Mouse (Mus musculus): ENCODE results near the gene A130010J15Rik. TPM values are rescaled to one million over a fixed set of nuclear protein-coding genes. Genes with fewer than 3 reads are reported as not detected.

Gene A130010J15Rik
- polyA plus RNA-seq, 1 experiment from 2014 or later, result 16.0 TPM

- Histone ChIP-seq H3K4me2 (no peak overlapping the region), H3K27ac (no peak overlapping the region), H3K9me3 (no peaks in the 10 kb centered on the region), H3K4me3 (replicated peaks) (no peak overlapping the region), H3K9ac (no peak overlapping the region), H3K36me3 (replicated peaks) (no peaks in the 10 kb centered on the region), H3K4me1 (peaks cover 10% of the 10 kb centered on the region), H3K27me3 (peaks cover 18% of the 10 kb centered on the region)
- no peak for ATAC-seq (ENCODE audit: low FRiP score)
- WGBS, result 68% methylated on average over 3 of the region's 3 CpGs
Measured at GRCm38 (mm10) chr1:193159163-193159562, 8.7 kb upstream of the A130010J15Rik start.

DNA sequence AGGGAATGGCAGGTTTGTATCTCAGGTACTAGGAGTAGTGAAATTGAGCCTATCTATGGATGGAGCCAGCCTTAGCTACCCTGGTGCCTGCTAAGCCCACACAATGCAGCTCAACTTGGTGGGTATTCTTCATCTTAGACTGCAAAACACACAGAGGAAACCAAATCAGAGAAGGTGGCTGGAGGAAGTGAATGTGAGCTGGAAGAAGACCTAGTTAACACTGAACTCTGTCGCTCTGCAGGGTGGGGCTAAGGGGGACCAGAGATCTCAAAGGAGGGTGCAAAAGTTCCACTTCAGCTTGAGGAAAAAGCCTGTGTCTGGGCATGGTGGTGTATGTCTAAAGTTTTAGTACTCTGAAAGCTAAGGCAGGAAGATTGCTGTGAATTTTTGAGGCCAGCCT, 8.2 kb upstream of the A130010J15Rik start:
- peaks cover 10% of the 10 kb centered on the region for H3K4me1 ChIP-seq
- H3K27ac ChIP-seq, result no peak overlapping the region
- H3K9me3 ChIP-seq, result no peaks in the 10 kb centered on the region
- H3K36me3 ChIP-seq (replicated peaks), result no peaks in the 10 kb centered on the region
- peaks cover 13% of the 10 kb centered on the region; the same call in 1 of the 2 replicates for H3K27me3 ChIP-seq
- no peak overlapping the region for H3K4me3 ChIP-seq (replicated peaks)
- no peak overlapping the region for H3K9ac ChIP-seq
- WGBS, result 54% methylated on average over 1 of the region's 1 CpGs
- no peak for ATAC-seq (ENCODE audit: low FRiP score)
- no peak overlapping the region for H3K4me2 ChIP-seq

DNA sequence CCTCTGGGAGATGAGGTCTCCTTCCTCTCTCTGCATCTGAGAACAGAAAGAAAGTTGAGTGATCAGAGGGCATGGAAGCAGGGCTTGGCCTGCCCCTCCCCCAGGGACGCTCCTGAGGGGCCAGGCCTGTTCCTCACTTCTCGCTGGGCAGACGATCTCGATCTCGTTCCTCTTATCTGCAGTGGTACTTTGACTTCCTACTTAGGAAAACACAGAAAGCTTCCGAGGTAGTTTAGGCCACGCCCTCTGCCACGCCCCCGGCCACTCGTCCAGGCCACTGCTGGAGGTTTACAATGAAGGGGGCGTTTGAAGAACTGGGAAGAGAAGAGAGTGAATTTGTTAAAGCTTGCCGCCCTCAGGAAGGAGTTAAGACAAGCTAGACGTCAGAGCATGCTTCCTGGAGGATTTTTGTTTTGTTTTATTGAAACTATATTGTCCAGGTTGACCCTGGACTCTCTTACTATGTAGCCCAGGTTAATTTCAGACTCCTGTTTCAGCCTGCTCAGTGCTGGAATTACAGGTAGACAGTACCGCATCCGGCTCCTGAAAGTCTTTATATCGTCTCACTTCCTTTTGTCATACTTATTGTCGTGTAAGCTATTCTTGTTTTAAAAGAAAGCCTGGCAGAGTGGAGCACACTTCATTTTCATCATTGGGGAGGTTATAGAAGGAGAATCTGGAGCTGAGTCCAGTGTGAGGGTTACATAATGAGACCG, 7.4 kb upstream of the A130010J15Rik start:
- no peak for ATAC-seq (ENCODE audit: low FRiP score)
- Histone ChIP-seq H3K4me1 (peaks cover 10% of the 10 kb centered on the region), H3K9me3 (no peaks in the 10 kb centered on the region), H3K9ac (no peak overlapping the region), H3K36me3 (replicated peaks) (no peaks in the 10 kb centered on the region), H3K27ac (no peak overlapping the region), H3K27me3 (peaks cover 7% of the 10 kb centered on the region; the same call in 1 of the 2 replicates), H3K4me2 (peak overlapping the region; percentile 48), H3K4me3 (replicated peaks) (peak overlapping the region; percentile 18)
- 14% methylated on average over 18 of the region's 18 CpGs for WGBS

- Histone ChIP-seq H3K27ac (no peak overlapping the region), H3K4me3 (replicated peaks) (no peak overlapping the region), H3K36me3 (replicated peaks) (no peaks in the 10 kb centered on the region), H3K4me1 (peaks cover 15% of the 10 kb centered on the region), H3K9me3 (no peaks in the 10 kb centered on the region), H3K4me2 (no peak overlapping the region), H3K9ac (no peak overlapping the region), H3K27me3 (no peaks in the 10 kb centered on the region; the same call in 1 of the 2 replicates)
- no peak for ATAC-seq (ENCODE audit: low FRiP score)
- 96% methylated on average over 7 of the region's 7 CpGs for WGBS
Measured at GRCm38 (mm10) chr1:193169228-193169627, 1.4 kb downstream of the A130010J15Rik start.

- Histone ChIP-seq H3K9ac (no peak overlapping the region), H3K27me3 (no peaks in the 10 kb centered on the region; the same call in 1 of the 2 replicates), H3K36me3 (replicated peaks) (no peaks in the 10 kb centered on the region), H3K9me3 (no peaks in the 10 kb centered on the region), H3K4me2 (no peak overlapping the region), H3K4me1 (peaks cover 17% of the 10 kb centered on the region), H3K4me3 (replicated peaks) (no peak overlapping the region), H3K27ac (no peak overlapping the region)
- no peak for ATAC-seq (ENCODE audit: low FRiP score)
- 84% methylated on average over 2 of the region's 2 CpGs for WGBS
Measured at GRCm38 (mm10) chr1:193169856-193170255, 2.0 kb downstream of the A130010J15Rik start.

- Histone ChIP-seq H3K4me2 (peak overlapping the region; percentile 63), H3K36me3 (replicated peaks) (no peaks in the 10 kb centered on the region), H3K9ac (peak overlapping the region; percentile 75), H3K4me3 (replicated peaks) (peak overlapping the region; percentile 67), H3K27ac (peak overlapping the region; percentile 71), H3K9me3 (no peaks in the 10 kb centered on the region), H3K27me3 (no peaks in the 10 kb centered on the region), H3K4me1 (peaks cover 20% of the 10 kb centered on the region)
- peak; percentile 99 for ATAC-seq (ENCODE audit: low FRiP score)
- WGBS, result under 1% methylated on average over 48 of the region's 48 CpGs
Measured at GRCm38 (mm10) chr1:193172991-193173809, 5.4 kb downstream of the A130010J15Rik start.

DNA sequence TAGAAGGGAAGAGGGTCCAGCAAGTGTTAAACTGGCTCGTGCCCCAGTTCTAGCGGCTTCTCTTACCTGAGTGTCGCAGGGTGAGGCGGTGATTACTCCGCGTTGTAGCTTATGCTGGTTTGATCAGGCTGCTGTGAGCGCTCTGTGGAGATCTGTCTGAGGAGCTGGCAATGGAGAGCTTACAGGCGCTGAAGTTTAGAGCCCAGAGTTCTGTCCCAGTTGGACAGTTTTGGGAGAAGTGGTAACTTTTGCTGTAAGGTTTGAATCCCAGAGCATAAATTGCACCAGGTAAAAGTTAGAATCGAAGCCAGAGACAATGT, 5.9 kb downstream of the A130010J15Rik start:
- Histone ChIP-seq H3K9ac (peak overlapping the region; percentile 75), H3K4me2 (peak overlapping the region; percentile 63), H3K27ac (peak overlapping the region; percentile 71), H3K4me1 (peaks cover 20% of the 10 kb centered on the region), H3K4me3 (replicated peaks) (peak overlapping the region; percentile 67), H3K9me3 (no peaks in the 10 kb centered on the region), H3K27me3 (no peaks in the 10 kb centered on the region), H3K36me3 (replicated peaks) (no peaks in the 10 kb centered on the region)
- WGBS, result 21% methylated on average over 9 of the region's 9 CpGs
- ATAC-seq (ENCODE audit: low FRiP score), result no peak

GRCm38 (mm10) chr1:193174143-193174733, 6.4 kb downstream of the A130010J15Rik start:
- WGBS, result 94% methylated on average over 13 of the region's 13 CpGs
- H3K27ac ChIP-seq, result no peak overlapping the region

GRCm38 (mm10) chr1:193181104-193181503, 13.3 kb downstream of the A130010J15Rik start:
- Histone ChIP-seq H3K4me3 (replicated peaks) (no peak overlapping the region), H3K9me3 (no peaks in the 10 kb centered on the region), H3K4me1 (no peaks in the 10 kb centered on the region; the same call in 1 of the 2 replicates), H3K4me2 (no peak overlapping the region), H3K36me3 (replicated peaks) (no peaks in the 10 kb centered on the region), H3K9ac (no peak overlapping the region), H3K27me3 (0 out of 2 replicates have a peak, but pooled peaks cover 7% of the 10 kb centered on the region), H3K27ac (no peak overlapping the region)
- no peak for ATAC-seq (ENCODE audit: low FRiP score)
- WGBS, result 90% methylated on average over 3 of the region's 3 CpGs

More at GRCm38 (mm10) chr1:193174143-193174733, 6.4 kb downstream of the A130010J15Rik start:
- H3K9ac ChIP-seq, result peak overlapping the region; percentile 75; the same call in 1 of the 2 replicates
- H3K4me1 ChIP-seq, result peaks cover 20% of the 10 kb centered on the region
- no peaks in the 10 kb centered on the region for H3K9me3 ChIP-seq
- H3K4me3 ChIP-seq (replicated peaks), result peak overlapping the region; percentile 67
- H3K36me3 ChIP-seq (replicated peaks), result no peaks in the 10 kb centered on the region
- peak overlapping the region; percentile 63 for H3K4me2 ChIP-seq
- no peak for ATAC-seq (ENCODE audit: low FRiP score)
- H3K27me3 ChIP-seq, result no peaks in the 10 kb centered on the region

DNA sequence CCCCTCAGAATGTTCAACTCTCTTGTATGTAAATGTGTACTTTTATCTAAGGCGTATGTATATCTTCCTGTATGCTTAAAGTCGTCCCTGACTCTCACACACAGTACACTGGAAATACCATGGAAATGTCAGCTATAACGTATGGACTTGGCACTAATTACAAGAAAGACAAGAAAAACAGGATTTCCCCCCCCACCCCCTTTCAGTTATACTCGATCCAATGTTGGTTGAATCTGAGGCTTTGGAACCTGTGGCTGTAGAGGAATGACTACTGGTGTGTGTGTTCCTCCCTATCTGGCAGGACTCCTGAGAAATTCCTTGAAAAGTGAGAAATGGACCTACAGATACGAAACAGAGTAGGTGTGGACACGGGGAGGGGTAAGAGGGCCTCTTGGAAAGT, 20.4 kb downstream of the A130010J15Rik start:
- no peak for ATAC-seq (ENCODE audit: low FRiP score)
- WGBS, result 90% methylated on average over 6 of the region's 6 CpGs
- Histone ChIP-seq H3K27me3 (0 out of 2 replicates have a peak, but pooled peaks cover 8% of the 10 kb centered on the region), H3K4me1 (peaks cover 17% of the 10 kb centered on the region), H3K36me3 (replicated peaks) (no peaks in the 10 kb centered on the region), H3K9me3 (no peaks in the 10 kb centered on the region), H3K4me2 (no peak overlapping the region), H3K4me3 (replicated peaks) (no peak overlapping the region), H3K27ac (no peak overlapping the region), H3K9ac (no peak overlapping the region)

- H3K9me3 ChIP-seq, result no peaks in the 10 kb centered on the region
- 0 out of 2 replicates have a peak, but pooled peaks cover 8% of the 10 kb centered on the region for H3K27me3 ChIP-seq
- peak overlapping the region; percentile 68 for H3K27ac ChIP-seq
- peak; percentile 90 for ATAC-seq (ENCODE audit: low FRiP score)
- 0 out of 2 replicates have a peak overlapping the region, but pooled peaks have one; percentile 8 for H3K4me2 ChIP-seq
- 19% methylated on average over 9 of the region's 9 CpGs for WGBS
- peaks cover 17% of the 10 kb centered on the region for H3K4me1 ChIP-seq
- H3K36me3 ChIP-seq (replicated peaks), result no peaks in the 10 kb centered on the region
- no peak overlapping the region for H3K4me3 ChIP-seq (replicated peaks)
- H3K9ac ChIP-seq, result no peak overlapping the region
Measured at GRCm38 (mm10) chr1:193189151-193189621, 21.3 kb downstream of the A130010J15Rik start.

DNA sequence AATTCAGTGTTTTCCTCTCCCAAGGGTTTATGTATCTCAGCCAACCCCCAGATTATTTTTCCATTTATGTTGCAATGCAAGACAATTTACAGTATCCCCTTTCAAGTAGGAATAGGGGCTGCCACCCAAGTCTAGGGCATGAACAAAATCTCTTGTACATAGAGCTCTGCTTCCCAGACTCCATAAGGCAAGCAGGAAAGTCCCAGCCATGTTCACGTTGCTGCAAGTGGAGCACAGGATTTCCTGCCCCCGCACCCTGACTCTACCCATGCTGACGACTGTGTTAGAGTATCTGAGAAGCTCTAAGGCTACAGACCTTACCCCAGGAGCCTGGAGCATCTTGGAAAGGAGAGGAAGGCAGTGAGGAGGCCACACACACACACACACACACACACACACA, 21.9 kb downstream of the A130010J15Rik start:
- no peak overlapping the region for H3K9ac ChIP-seq
- peaks cover 17% of the 10 kb centered on the region for H3K4me1 ChIP-seq
- no peak for ATAC-seq (ENCODE audit: low FRiP score)
- 55% methylated on average over 3 of the region's 3 CpGs for WGBS
- no peaks in the 10 kb centered on the region for H3K9me3 ChIP-seq
- H3K27ac ChIP-seq, result peak overlapping the region; percentile 2; the same call in 1 of the 2 replicates
- H3K4me3 ChIP-seq (replicated peaks), result no peak overlapping the region
- H3K27me3 ChIP-seq, result 0 out of 2 replicates have a peak, but pooled peaks cover 3% of the 10 kb centered on the region
- H3K36me3 ChIP-seq (replicated peaks), result no peaks in the 10 kb centered on the region
- no peak overlapping the region for H3K4me2 ChIP-seq

All from forebrain, embryonic 12.5 days (tissue).